In genomic region chr9:37176002-37176401, GRCm38 (mm10) we compare ENCODE assay signal across 21 mouse cellular contexts. TPM values are rescaled to one million over a fixed set of nuclear protein-coding genes. Genes with fewer than 3 reads are reported as not detected.
A peak's percentile ranks its signal among the peaks of the same experiment; 100 is the strongest.
DNase-seq lines count a peak whose midpoint lies in the region; ATAC-seq lines count a peak whose summit lies in the region.
"Had no signal": no experiment of that assay in that cellular context is flagged by ENCODE, and none has a peak within 500 bp of the region (broad histone marks: within the 10 kb centered on the region; RNA-seq: fewer than 3 reads in every experiment).

No protein-coding gene starts in this region.

- H3K9ac ChIP-seq in forebrain, embryonic 14.5 days (ENCODE audit: low read length): no peak overlapping the region
- no peak overlapping the region for H3K9ac ChIP-seq in forebrain, embryonic 11.5 days (ENCODE audit: low read length)
- H3K9ac ChIP-seq: heart, embryonic 13.5 days; liver, embryonic 12.5 days; lung, embryonic 14.5 days had no signal

- 53% methylated on average over 3 of the region's 3 CpGs for WGBS in forebrain, embryonic 14.5 days
- 79% methylated on average over 3 of the region's 3 CpGs for WGBS in forebrain, embryonic 11.5 days

- H3K27me3 ChIP-seq in forebrain, embryonic 14.5 days (replicated peaks; ENCODE audit: control insufficient read depth, insufficient read depth, low read length): no peaks in the 10 kb centered on the region
- H3K27me3 ChIP-seq in forebrain, embryonic 11.5 days (ENCODE audit: control insufficient read depth, insufficient read depth, low read length): no peaks in the 10 kb centered on the region
- H3K27me3 ChIP-seq: hindbrain, embryonic 13.5 days had no signal

- H3K4me3 ChIP-seq in forebrain, embryonic 14.5 days (ENCODE audit: low read depth, low read length): no peak overlapping the region
- H3K4me3 ChIP-seq in forebrain, embryonic 11.5 days (ENCODE audit: low read depth, low read length): no peak overlapping the region
- H3K4me3 ChIP-seq: erythroblast, embryonic 14.5 days; heart, embryonic 13.5 days; hindbrain, embryonic 13.5 days; left cerebral cortex, adult 2 months; liver, embryonic 12.5 days had no signal

- intact Hi-C loops in heart, postnatal 25 days (cut with DNase I): loop anchor here (5.0 kb wide), 1 partner anchor 151 kb away; no protein-coding TSS in a partner anchor
- intact Hi-C loops in left cerebral cortex, postnatal 4 days (cut with DNase I): loop anchor here (5.0 kb wide), 1 partner anchor 46 kb away; no protein-coding TSS in a partner anchor
- intact Hi-C loops in left cerebral cortex, postnatal 14 days (cut with DNase I): loop anchor here (2.0 to 5.0 kb wide), 3 partner anchors 45 to 171 kb away; partner anchors contain the start of gene Ccdc15

- H3K36me3 ChIP-seq in forebrain, embryonic 14.5 days (ENCODE audit: control insufficient read depth, insufficient read depth, low read length): no peaks in the 10 kb centered on the region
- no peaks in the 10 kb centered on the region for H3K36me3 ChIP-seq in forebrain, embryonic 11.5 days (ENCODE audit: control insufficient read depth, insufficient read depth, low read length)
- H3K36me3 ChIP-seq: heart, embryonic 13.5 days; hindbrain, embryonic 13.5 days; liver, embryonic 12.5 days had no signal

- no peaks in the 10 kb centered on the region for H3K9me3 ChIP-seq in forebrain, embryonic 14.5 days (replicated peaks; ENCODE audit: control insufficient read depth, low read length)
- no peaks in the 10 kb centered on the region for H3K9me3 ChIP-seq in forebrain, embryonic 11.5 days (ENCODE audit: control insufficient read depth, low read length)
- H3K9me3 ChIP-seq: heart, embryonic 13.5 days; hindbrain, embryonic 13.5 days; liver, embryonic 12.5 days had no signal

- no peak overlapping the region for H3K27ac ChIP-seq in forebrain, embryonic 14.5 days (ENCODE audit: low read depth, low read length)
- no peak overlapping the region for H3K27ac ChIP-seq in forebrain, embryonic 11.5 days (ENCODE audit: low read depth, low read length)
- H3K27ac ChIP-seq: heart, embryonic 13.5 days; hindbrain, embryonic 13.5 days; left cerebral cortex, adult 2 months; liver, embryonic 12.5 days had no signal

- H3K4me1 ChIP-seq in forebrain, embryonic 14.5 days (ENCODE audit: control insufficient read depth, insufficient read depth, low read length): peaks cover 26% of the 10 kb centered on the region
- H3K4me1 ChIP-seq in forebrain, embryonic 11.5 days (replicated peaks; ENCODE audit: control insufficient read depth, insufficient read depth, low read length): peaks cover 6% of the 10 kb centered on the region; the same call in 1 of the 2 replicates

- peak; percentile 14; the same call in 1 of the 2 replicates for ATAC-seq in forebrain, embryonic 14.5 days
- no peak for ATAC-seq in forebrain, embryonic 11.5 days (replicated peaks; ENCODE audit: low FRiP score)
- no peak for ATAC-seq in erythroblast, adult 5-6 weeks (replicated peaks; ENCODE audit: low FRiP score, poor library complexity, severe bottlenecking)
- ATAC-seq: intestine, embryonic 16.5 days; liver, embryonic 12.5 days had no signal

- H3K4me2 ChIP-seq in forebrain, embryonic 14.5 days (ENCODE audit: low read length): no peak overlapping the region
- no peak overlapping the region for H3K4me2 ChIP-seq in forebrain, embryonic 11.5 days (ENCODE audit: low read depth, low read length, severe bottlenecking)
- H3K4me2 ChIP-seq: heart, embryonic 13.5 days; hindbrain, embryonic 13.5 days; liver, embryonic 12.5 days; lung, embryonic 14.5 days had no signal

- DNase-seq in forebrain, embryonic 14.5 days (ENCODE audit: low spot score): peak; percentile 65
- DNase-seq in forebrain, embryonic 11.5 days (ENCODE audit: low spot score): no peak
- peak; percentile 15 for DNase-seq in heart, postnatal 4 days
- no peak for DNase-seq in heart, postnatal 25 days (ENCODE audit: low spot score)
- peak; percentile 34 for DNase-seq in left cerebral cortex, postnatal 4 days
- no peak for DNase-seq in left cerebral cortex, postnatal 14 days (ENCODE audit: low spot score in 2 of 2)
- DNase-seq in brain, adult 2 months (ENCODE audit: low read depth, low spot score): peak; percentile 42
- DNase-seq: adrenal gland, postnatal 36 days; cerebellum, adult 2 months; gastrocnemius, postnatal 14 days; kidney, postnatal 36 days; lung, embryonic 14.5 days; lung, postnatal 36 days; thymus, postnatal 14 days had no signal

RNA-seq across cellular contexts. Expression of gene Pknox2, which starts 28.8 kb away (rescaled TPM):
- polyA plus RNA-seq in forebrain, embryonic 14.5 days (2014; fragmentation: Nextera tagmentation; extraction: Ambion mirVana): 12.1 and 12.7 TPM in 2 replicates
- 21.0 and 23.7 TPM in 2 replicates for polyA plus RNA-seq in forebrain, embryonic 11.5 days (2014; fragmentation: Nextera tagmentation; extraction: Ambion mirVana)
- 1 to 10 TPM; 7.0 TPM for total RNA-seq in heart, postnatal 4 days (2021)
- total RNA-seq in heart, postnatal 25 days (2021): 1 to 10 TPM; 6.3 to 8.3 TPM
- 10 to 100 TPM; 51.8 to 54.2 TPM for total RNA-seq in left cerebral cortex, postnatal 4 days (2021)
- total RNA-seq in left cerebral cortex, postnatal 14 days (2021): 10 to 100 TPM; 77.8 to 78.8 TPM
- 0.58 TPM in 1 of 2 replicates, not detected in the other for total RNA-seq in erythroblast, adult 5-6 weeks (2015; ENCODE audit: low replicate concordance)
- total RNA-seq in erythroblast, adult 5-6 weeks (2017; ENCODE audit: low replicate concordance): 0.09 TPM in 1 of 2 replicates, not detected in the other
- polyA plus RNA-seq: erythroblast, embryonic 14.5 days had no signal

RNA-seq across cellular contexts. Expression of gene Tmem218, which starts 32.0 kb away (rescaled TPM):
- 11.0 and 13.9 TPM in 2 replicates for polyA plus RNA-seq in forebrain, embryonic 14.5 days (2014; fragmentation: Nextera tagmentation; extraction: Ambion mirVana)
- polyA plus RNA-seq in forebrain, embryonic 11.5 days (2014; fragmentation: Nextera tagmentation; extraction: Ambion mirVana): 13.9 and 16.2 TPM in 2 replicates
- 1 to 10 TPM; 6.5 to 6.6 TPM for total RNA-seq in heart, postnatal 4 days (2021)
- 1 to 10 TPM; 6.5 to 7.8 TPM for total RNA-seq in heart, postnatal 25 days (2021)
- total RNA-seq in left cerebral cortex, postnatal 4 days (2021): 1 to 10 TPM; 6.1 to 6.5 TPM
- total RNA-seq in left cerebral cortex, postnatal 14 days (2021): 10 to 100 TPM; 10.1 to 11.8 TPM
- 2.5 TPM in 1 of 2 replicates, not detected in the other for total RNA-seq in erythroblast, adult 5-6 weeks (2015; ENCODE audit: low replicate concordance)
- 0.42 and 0.68 TPM in 2 replicates for total RNA-seq in erythroblast, adult 5-6 weeks (2017; ENCODE audit: low replicate concordance)

Comparison
In these comparisons a context has a peak if more than half of its experiments do, and no peak if none do; other contexts are left out.
1. DNase-seq: peak in forebrain, embryonic 14.5 days (single experiment), heart, postnatal 4 days (single experiment), left cerebral cortex, postnatal 4 days (single experiment) and brain, adult 2 months (single experiment); none in forebrain, embryonic 11.5 days (single experiment), heart, postnatal 25 days (single experiment) and left cerebral cortex, postnatal 14 days (0 of 2).
2. RNA of gene Pknox2, which starts 28.8 kb away (total RNA-seq): 77.8 to 78.8 TPM in left cerebral cortex, postnatal 14 days and 51.8 to 54.2 TPM in left cerebral cortex, postnatal 4 days; 6.3 to 8.3 TPM in heart, postnatal 25 days, 7.0 TPM in heart, postnatal 4 days and 0.09 to 0.58 TPM in erythroblast, adult 5-6 weeks; every median in the first group is over 4 times any median in the second.